Mouse (Mus musculus) macrophage (primary cell): Measurements from ENCODE around the gene Chl1. TPM values are rescaled to one million over a fixed set of nuclear protein-coding genes. Genes with fewer than 3 reads are reported as not detected.

Experiments
- H3K27ac ChIP-seq: fragments of 350-480 bp; formaldehyde crosslinking; 2 replicates; pipeline ENCODE4 v1.9.0; 2021
- H3K36me3 ChIP-seq: fragments of 350-480 bp; formaldehyde crosslinking; 2 replicates; pipeline ENCODE4 v1.9.0; 2021; ENCODE audit errors: inconsistent target
- H3K4me3 ChIP-seq: fragments of 350-480 bp; formaldehyde crosslinking; 2 replicates; pipeline ENCODE4 v1.9.0; 2021; ENCODE audit errors: inconsistent target
- H3K79me2 ChIP-seq: fragments of 350-480 bp; formaldehyde crosslinking; 2 replicates; pipeline ENCODE4 v1.9.0; 2021; ENCODE audit errors: inconsistent target
- WGBS: methylation state at CpG from one replicate; pipeline ENCODE4 v1.1.7; 2026; ENCODE audit warnings: inconsistent platforms; ENCODE audit not compliant: missing documents; 5-methylcytosine and 5-hydroxymethylcytosine counted together
- polyA plus RNA-seq: library from polyadenylated mRNA; stranded (reverse); fragments of 250-400 nt; gene quantifications from 3 replicates; pipeline ENCODE4 v1.2.4, GENCODE M21; 2018; ENCODE audit warnings: inconsistent platforms

Gene Chl1
- polyA plus RNA-seq, 1 experiment from 2014 or later = not detected

- no peaks in the 10 kb centered on the region for H3K36me3 ChIP-seq
- no peak overlapping the region for H3K4me3 ChIP-seq
- H3K27ac ChIP-seq = no peak overlapping the region
- no peaks in the 10 kb centered on the region for H3K79me2 ChIP-seq
- WGBS = 20% methylated on average over 4 of the region's 4 CpGs
Observed at GRCm38 (mm10) chr6:103746103-103746502, 235.7 kb downstream of the Chl1 start.

- no peaks in the 10 kb centered on the region for H3K36me3 ChIP-seq
- no peak overlapping the region for H3K4me3 ChIP-seq
- WGBS = 79% methylated on average over 14 of the region's 16 CpGs
- H3K79me2 ChIP-seq = no peaks in the 10 kb centered on the region
- no peak overlapping the region for H3K27ac ChIP-seq
Observed at GRCm38 (mm10) chr6:103749122-103749773, 238.9 kb downstream of the Chl1 start.

GRCm38 (mm10) chr6:103753891-103754290 is 243.5 kb downstream of the Chl1 start:
- Histone ChIP-seq H3K36me3 (no peaks in the 10 kb centered on the region), H3K4me3 (no peak overlapping the region), H3K79me2 (no peaks in the 10 kb centered on the region), H3K27ac (no peak overlapping the region)
- 75% methylated on average over 4 of the region's 4 CpGs for WGBS

GRCm38 (mm10) chr6:103766830-103767229 is 256.4 kb downstream of the Chl1 start:
- H3K79me2 ChIP-seq = no peaks in the 10 kb centered on the region
- no peaks in the 10 kb centered on the region for H3K36me3 ChIP-seq
- H3K27ac ChIP-seq = no peak overlapping the region
- WGBS = 81% methylated on average over 3 of the region's 3 CpGs
- no peak overlapping the region for H3K4me3 ChIP-seq

GRCm38 (mm10) chr6:103781058-103781457 is 270.7 kb downstream of the Chl1 start:
- Histone ChIP-seq H3K36me3 (no peaks in the 10 kb centered on the region), H3K27ac (no peak overlapping the region), H3K79me2 (no peaks in the 10 kb centered on the region), H3K4me3 (no peak overlapping the region)
- 87% methylated on average over 5 of the region's 5 CpGs for WGBS

GRCm38 (mm10) chr6:103791077-103791632 is 280.8 kb downstream of the Chl1 start:
- 60% methylated on average over 2 of the region's 2 CpGs for whole genome bisulfite sequencing
- H3K27ac ChIP-seq = no peak overlapping the region
- no peak overlapping the region for H3K4me3 ChIP-seq
- H3K36me3 ChIP-seq = no peaks in the 10 kb centered on the region
- no peaks in the 10 kb centered on the region for H3K79me2 ChIP-seq

- no peak overlapping the region for H3K4me3 ChIP-seq
Observed at GRCm38 (mm10) chr6:103795241-103795640, 284.9 kb downstream of the Chl1 start.

More at GRCm38 (mm10) chr6:103795241-103795640, 284.9 kb downstream of the Chl1 start:
- Histone ChIP-seq H3K27ac (no peak overlapping the region), H3K79me2 (no peaks in the 10 kb centered on the region), H3K36me3 (no peaks in the 10 kb centered on the region)
- WGBS = 91% methylated on average over 1 of the region's 1 CpGs
